Mouse (Mus musculus): Measurements from ENCODE around the gene Dclk1. TPM values are rescaled to one million over a fixed set of nuclear protein-coding genes. Genes with fewer than 3 reads are reported as not detected.

Gene Dclk1
- polyA plus RNA-seq, 1 experiment = 265 TPM

DNA sequence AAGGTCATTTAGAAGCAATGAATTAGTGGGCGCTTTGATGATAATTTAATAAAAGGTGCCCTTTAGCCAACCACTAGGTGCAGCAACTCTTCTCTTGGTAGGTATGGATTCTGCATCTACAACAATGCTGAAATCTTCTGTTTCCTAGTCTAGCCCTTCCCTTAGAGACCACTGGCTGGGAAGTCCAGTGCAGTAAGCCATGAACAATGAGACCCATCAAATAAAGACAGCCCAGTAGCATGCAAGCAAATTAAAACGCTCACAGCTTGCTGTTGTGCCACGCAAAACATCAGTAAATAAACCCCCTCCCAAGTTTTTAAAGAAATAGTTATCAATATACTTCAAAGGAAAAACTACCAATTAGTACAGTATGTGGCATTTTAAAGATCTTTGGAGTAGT, 218.9 kb downstream of the Dclk1 start:
- 33% methylated on average over 3 of the region's 3 CpGs for WGBS
- Histone ChIP-seq H3K4me1 (ENCODE audit: control insufficient read depth, insufficient read depth, low read length) (0 out of 2 replicates have a peak, but pooled peaks cover 2% of the 10 kb centered on the region), H3K27ac (ENCODE audit: insufficient read depth, low read depth, low read length) (peak overlapping the region; percentile 74), H3K4me3 (ENCODE audit: insufficient read depth, low read depth, low read length) (no peak overlapping the region)
- TF ChIP-seq CTCF (IDR thresholded peaks at IDR 0.05; ENCODE audit: insufficient read depth, low read depth, low read length) = no peak

DNA sequence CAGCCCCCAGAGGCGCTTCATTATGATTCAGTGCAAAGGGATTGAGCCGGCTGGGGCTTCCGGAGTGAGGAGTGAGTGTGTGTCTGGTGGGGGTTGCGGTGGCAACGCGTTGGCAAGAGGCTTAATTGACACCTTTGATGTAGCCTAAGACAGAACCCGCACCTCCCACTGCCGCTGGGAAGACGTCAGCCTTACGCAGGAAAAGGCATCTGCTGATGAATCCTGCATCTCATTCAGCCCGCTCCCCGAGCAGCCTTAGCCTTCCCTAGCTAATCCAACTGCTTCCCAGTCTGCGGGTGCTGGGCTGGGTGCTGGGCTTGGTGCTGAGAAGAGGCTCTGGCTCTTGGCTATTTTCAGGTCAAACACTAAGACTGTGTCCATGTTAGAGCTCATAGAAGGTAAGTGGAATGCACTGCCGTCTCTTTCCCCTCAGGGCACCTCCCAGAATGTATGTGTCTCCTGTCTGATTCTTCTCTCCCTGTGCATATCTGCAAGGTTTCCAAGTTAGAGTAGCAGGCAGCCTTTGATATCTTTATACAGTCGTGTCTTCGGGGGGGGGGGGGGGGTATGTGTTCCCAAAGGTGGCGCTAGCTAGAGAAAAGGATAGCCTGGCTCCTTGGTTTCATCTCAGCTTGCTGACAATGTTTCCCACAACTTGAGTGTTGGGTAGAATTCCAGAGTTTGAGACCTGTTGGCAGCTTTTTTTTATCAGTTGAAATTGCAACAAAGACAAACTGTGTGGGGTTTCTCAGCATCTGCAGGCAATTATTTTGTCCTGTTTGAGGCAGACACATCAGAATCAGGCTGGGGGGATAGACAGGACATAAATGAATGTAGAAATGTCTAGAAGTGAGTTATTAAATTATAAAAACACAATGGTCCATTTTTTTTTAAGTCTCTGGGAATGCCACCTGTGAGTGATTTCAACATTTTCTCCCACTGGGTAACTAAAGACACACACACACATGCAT, 219.8 kb downstream of the Dclk1 start:
- Histone ChIP-seq H3K27ac (ENCODE audit: insufficient read depth, low read depth, low read length) (peak overlapping the region; percentile 94), H3K4me3 (ENCODE audit: insufficient read depth, low read depth, low read length) (peak overlapping the region; percentile 48), H3K4me1 (ENCODE audit: control insufficient read depth, insufficient read depth, low read length) (0 out of 2 replicates have a peak, but pooled peaks cover 2% of the 10 kb centered on the region)
- WGBS = under 1% methylated on average over 17 of the region's 17 CpGs
- TF ChIP-seq CTCF (IDR thresholded peaks at IDR 0.05; ENCODE audit: insufficient read depth, low read depth, low read length) (no peak), POLR2A (IDR thresholded peaks at IDR 0.05; ENCODE audit: insufficient read depth, low read depth, low read length) (peak; percentile 47; the same call in 1 of the 2 replicates)

DNA sequence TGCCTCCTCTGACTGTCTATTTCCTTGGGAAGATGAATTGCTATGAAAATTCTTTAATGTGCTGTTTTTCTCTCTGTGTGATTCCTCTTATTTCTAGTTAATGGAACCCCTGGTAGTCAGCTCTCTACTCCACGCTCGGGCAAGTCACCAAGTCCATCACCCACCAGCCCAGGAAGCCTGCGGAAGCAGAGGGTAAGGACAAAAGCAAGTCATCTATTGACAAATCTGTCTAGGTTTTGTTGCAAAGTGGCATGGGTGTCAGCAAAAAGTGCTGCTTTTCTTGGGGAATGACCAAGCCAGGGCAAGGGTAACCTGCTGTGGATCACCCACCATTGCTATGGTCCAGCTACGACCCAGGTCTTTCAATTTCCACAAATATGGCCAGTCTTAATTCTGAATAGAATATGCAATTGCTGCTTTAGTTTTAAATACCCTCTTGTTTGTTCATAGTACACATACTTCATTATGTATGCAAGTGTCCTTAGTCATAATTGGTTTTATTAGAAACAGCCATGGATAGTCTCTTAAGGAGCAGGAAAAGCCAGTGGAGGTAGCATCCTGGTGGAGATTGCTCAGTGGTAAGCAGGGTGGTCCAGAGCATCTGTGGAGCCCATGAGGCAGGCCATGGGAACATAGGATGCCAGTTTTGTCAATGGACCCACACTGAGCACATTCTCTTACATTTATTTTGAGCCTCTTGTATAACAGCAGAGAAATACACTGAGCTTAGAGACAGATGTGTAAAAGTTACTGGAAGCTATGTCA, 220.9 kb downstream of the Dclk1 start:
- 30% methylated on average over 4 of the region's 4 CpGs for WGBS
- TF ChIP-seq CTCF (IDR thresholded peaks at IDR 0.05; ENCODE audit: insufficient read depth, low read depth, low read length) (no peak), POLR2A (IDR thresholded peaks at IDR 0.05; ENCODE audit: insufficient read depth, low read depth, low read length) (no peak)
- 0 out of 2 replicates have a peak, but pooled peaks cover 2% of the 10 kb centered on the region for H3K4me1 ChIP-seq (ENCODE audit: control insufficient read depth, insufficient read depth, low read length)
- peak overlapping the region; percentile 97 for H3K27ac ChIP-seq (ENCODE audit: insufficient read depth, low read depth, low read length)
- H3K4me3 ChIP-seq (ENCODE audit: insufficient read depth, low read depth, low read length) = peak overlapping the region; percentile 60

DNA sequence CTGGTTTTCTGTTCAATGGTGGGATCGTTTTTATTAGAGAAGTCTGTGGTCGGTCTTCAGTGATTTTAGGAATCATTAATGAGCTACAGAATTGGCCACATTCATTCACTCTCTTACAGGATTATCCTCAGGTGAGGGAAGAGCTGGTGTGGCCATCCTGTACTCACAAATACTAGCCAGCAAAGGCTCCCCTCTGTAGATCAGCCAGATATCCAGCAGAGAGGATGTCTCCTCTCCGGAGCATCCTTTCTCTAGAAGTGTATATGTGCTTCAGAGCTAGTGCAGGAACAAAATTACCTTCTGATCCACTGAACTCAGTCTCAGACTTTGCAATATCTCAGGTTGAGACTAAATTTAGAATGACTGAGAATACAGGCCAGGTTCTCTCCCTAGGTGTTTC, 222.1 kb downstream of the Dclk1 start:
- no peak overlapping the region for H3K4me3 ChIP-seq (ENCODE audit: insufficient read depth, low read depth, low read length)
- TF ChIP-seq CTCF (IDR thresholded peaks at IDR 0.05; ENCODE audit: insufficient read depth, low read depth, low read length) = no peak
- peak overlapping the region; percentile 62 for H3K27ac ChIP-seq (ENCODE audit: insufficient read depth, low read depth, low read length)
- WGBS = 23% methylated on average over 3 of the region's 3 CpGs
- peaks cover 3% of the 10 kb centered on the region; the same call in 1 of the 2 replicates for H3K4me1 ChIP-seq (ENCODE audit: control insufficient read depth, insufficient read depth, low read length)

DNA sequence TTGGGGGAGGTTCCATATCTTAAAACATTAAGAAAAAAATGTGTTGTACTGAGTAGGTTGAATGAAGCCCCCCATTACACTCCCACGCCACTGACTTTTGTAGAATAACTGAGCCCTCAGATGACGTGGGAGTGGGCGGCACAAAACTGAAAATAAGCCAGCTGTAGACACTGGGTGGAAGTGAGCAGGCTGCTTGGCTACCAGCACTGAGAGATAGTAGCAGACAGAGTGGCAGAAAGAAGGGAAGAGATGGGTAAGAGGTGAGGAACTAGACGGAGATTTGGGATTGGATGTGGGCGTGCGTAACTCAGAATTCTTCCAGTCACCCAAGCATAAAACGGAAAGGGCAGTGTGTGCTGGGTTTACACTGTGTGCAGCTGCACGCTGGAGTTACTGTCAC, 223.6 kb downstream of the Dclk1 start:
- 33% methylated on average over 8 of the region's 8 CpGs for WGBS
- H3K27ac ChIP-seq (ENCODE audit: insufficient read depth, low read depth, low read length) = peak overlapping the region; percentile 79
- peaks cover 3% of the 10 kb centered on the region; the same call in 1 of the 2 replicates for H3K4me1 ChIP-seq (ENCODE audit: control insufficient read depth, insufficient read depth, low read length)
- TF ChIP-seq POLR2A (IDR thresholded peaks at IDR 0.05; ENCODE audit: insufficient read depth, low read depth, low read length) (no peak), CTCF (IDR thresholded peaks at IDR 0.05; ENCODE audit: insufficient read depth, low read depth, low read length) (no peak)
- H3K4me3 ChIP-seq (ENCODE audit: insufficient read depth, low read depth, low read length) = peak overlapping the region; percentile 32

DNA sequence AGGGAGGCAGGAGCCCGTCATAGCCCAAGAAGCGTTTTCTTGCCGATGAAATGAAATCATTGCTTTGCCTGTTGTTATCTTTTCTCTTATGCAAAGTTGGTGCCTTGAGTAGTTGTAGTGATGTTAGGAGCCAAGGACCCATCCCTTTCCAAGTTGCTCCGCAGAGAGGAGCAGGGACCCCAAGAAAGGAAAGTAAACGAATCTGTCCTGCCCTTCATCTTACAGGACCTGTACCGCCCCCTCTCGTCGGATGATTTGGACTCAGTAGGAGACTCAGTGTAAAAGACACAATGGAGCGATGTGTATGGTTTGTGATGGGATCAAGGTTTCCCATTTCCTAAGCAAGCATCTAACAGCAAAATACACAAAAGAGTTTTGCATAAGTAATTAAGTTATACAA, 224.2 kb downstream of the Dclk1 start:
- WGBS = 36% methylated on average over 9 of the region's 9 CpGs
- no peak for TF ChIP-seq POLR2A (IDR thresholded peaks at IDR 0.05; ENCODE audit: insufficient read depth, low read depth, low read length)
- TF ChIP-seq CTCF (IDR thresholded peaks at IDR 0.05; ENCODE audit: insufficient read depth, low read depth, low read length) = no peak
- peak overlapping the region; percentile 32 for H3K4me3 ChIP-seq (ENCODE audit: insufficient read depth, low read depth, low read length)
- peaks cover 3% of the 10 kb centered on the region; the same call in 1 of the 2 replicates for H3K4me1 ChIP-seq (ENCODE audit: control insufficient read depth, insufficient read depth, low read length)
- peak overlapping the region; percentile 79 for H3K27ac ChIP-seq (ENCODE audit: insufficient read depth, low read depth, low read length)

DNA sequence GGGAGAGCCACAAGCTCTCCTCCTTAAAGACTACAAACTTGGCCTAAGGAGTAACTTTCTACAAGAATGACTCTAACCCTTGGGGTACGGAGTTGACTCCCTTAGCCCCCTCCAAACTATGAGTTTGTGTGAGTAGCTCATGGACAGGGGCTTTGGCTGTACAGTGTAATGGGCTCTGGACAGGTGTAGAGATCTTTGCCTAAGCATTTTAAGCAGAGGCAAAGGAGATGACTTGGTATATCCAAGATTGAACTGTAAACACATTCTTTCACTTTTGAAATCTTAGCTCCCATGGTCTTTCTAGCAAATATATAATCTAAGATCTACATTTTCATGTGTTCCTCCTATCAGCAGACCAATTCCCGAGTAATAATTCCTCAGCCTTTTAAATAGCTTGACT, 229.9 kb downstream of the Dclk1 start, which contains the start of gene Gm21954:
TSS of gene Gm21954 (minus strand) at position 101 of the 400 bp plus-strand sequence.
- H3K4me3 ChIP-seq (ENCODE audit: insufficient read depth, low read depth, low read length) = no peak within 1 kb of the TSS
- 83% methylated on average over 2 of the region's 2 CpGs for WGBS
- TF ChIP-seq CTCF (IDR thresholded peaks at IDR 0.05; ENCODE audit: insufficient read depth, low read depth, low read length) (no peak), POLR2A (IDR thresholded peaks at IDR 0.05; ENCODE audit: insufficient read depth, low read depth, low read length) (no peak)
- peaks cover 6% of the 10 kb centered on the region; the same call in 1 of the 2 replicates for H3K4me1 ChIP-seq (ENCODE audit: control insufficient read depth, insufficient read depth, low read length)
- no peak within 1 kb of the TSS for H3K27ac ChIP-seq (ENCODE audit: insufficient read depth, low read depth, low read length)

DNA sequence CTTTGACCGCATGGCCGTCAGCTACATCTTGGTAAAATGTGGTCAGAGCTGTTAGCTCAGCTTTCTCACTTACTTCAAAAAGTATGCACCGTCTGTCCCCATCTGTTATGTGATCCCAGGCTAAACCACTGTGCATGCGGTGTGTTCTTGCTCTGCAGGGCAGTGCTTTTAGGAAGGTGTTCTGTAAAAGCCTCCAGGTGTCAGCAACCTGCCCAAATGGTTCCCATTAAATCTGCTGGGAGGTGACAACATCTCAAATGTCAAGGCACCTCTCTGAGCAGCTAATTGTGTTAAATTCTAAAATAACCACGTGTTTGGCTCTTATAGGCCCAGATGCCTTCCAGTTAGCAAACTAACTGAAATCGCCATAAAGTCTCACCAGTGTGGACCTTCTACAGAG, 231.0 kb downstream of the Dclk1 start:
- H3K27ac ChIP-seq (ENCODE audit: insufficient read depth, low read depth, low read length) = no peak overlapping the region

More for the DNA sequence above, 231.0 kb downstream of the Dclk1 start:
- Histone ChIP-seq H3K4me3 (ENCODE audit: insufficient read depth, low read depth, low read length) (no peak overlapping the region), H3K4me1 (ENCODE audit: control insufficient read depth, insufficient read depth, low read length) (peaks cover 10% of the 10 kb centered on the region; the same call in 1 of the 2 replicates)
- 68% methylated on average over 6 of the region's 6 CpGs for WGBS
- TF ChIP-seq POLR2A (IDR thresholded peaks at IDR 0.05; ENCODE audit: insufficient read depth, low read depth, low read length) (no peak), CTCF (IDR thresholded peaks at IDR 0.05; ENCODE audit: insufficient read depth, low read depth, low read length) (no peak)
